Mouse (Mus musculus): ENCODE measurements around the gene Asah2. TPM values are rescaled to one million over a fixed set of nuclear protein-coding genes. Genes with fewer than 3 reads are reported as not detected.

The Asah2 gene
- polyA plus RNA-seq (2015; fragmentation: Illumina TruSeq; extraction: RNeasy Lipid Tissue Mini Kit (QIAGEN cat#74804); ENCODE audit: low read depth, low replicate concordance): 11.9 TPM

GRCm38 (mm10) chr19:32107771-32108306 is at the start of gene Asah2:
Asah2 (minus strand) TSS chr19:32108211.

Other genes starting within 250 kb of the Asah2 start
- not detected for gene A1cf, start 239.4 kb downstream of the Asah2 start, polyA plus RNA-seq (2015; fragmentation: Illumina TruSeq; extraction: RNeasy Lipid Tissue Mini Kit (QIAGEN cat#74804); ENCODE audit: low read depth, low replicate concordance)

Data from brain, adult 10 weeks (tissue).